Mouse (Mus musculus) neutrophil, adult 5-6 weeks (primary cell): ENCODE results near the gene Adamts4. TPM values are rescaled to one million over a fixed set of nuclear protein-coding genes. Genes with fewer than 3 reads are reported as not detected.
"Not testable (repeated sequence)": the region's sequence is repeated elsewhere in the genome, so short reads cannot be mapped to it uniquely, and the experiment has no call there.

Source experiments
- ATAC-seq: fragments of 151-379, 151-347 bp; 2 replicates; pipeline ENCODE4 v1.8.0; 2017; ENCODE audit warnings: mild to moderate bottlenecking, moderate TSS enrichment; ENCODE audit not compliant: insufficient number of reproducible peaks, poor library complexity, low FRiP score, severe bottlenecking; ENCODE audit errors: extremely low read depth
- total RNA-seq: library from RNA; stranded (forward); fragments of 200-1000 nt; gene quantifications from 2 replicates; pipeline ENCODE4 v1.2.3, GENCODE M21; 2017

Gene Adamts4
- total RNA-seq, 1 experiment from 2014 or later, result 0.12 TPM

- ATAC-seq, result no peak
Measured at GRCm38 (mm10) chr1:171227879-171228278, 22.3 kb upstream of the Adamts4 start.

GRCm38 (mm10) chr1:171229750-171230149 is 20.5 kb upstream of the Adamts4 start:
- ATAC-seq, result no peak

GRCm38 (mm10) chr1:171230215-171230614 is 20.0 kb upstream of the Adamts4 start:
- ATAC-seq, result no peak

- ATAC-seq, result no peak
Measured at GRCm38 (mm10) chr1:171231844-171232243, 18.4 kb upstream of the Adamts4 start.

- no peak for ATAC-seq
Measured at GRCm38 (mm10) chr1:171232348-171232747, 17.9 kb upstream of the Adamts4 start.

GRCm38 (mm10) chr1:171232800-171233730 is 17.2 kb upstream of the Adamts4 start:
- ATAC-seq, result no peak

GRCm38 (mm10) chr1:171234126-171234525 is 16.1 kb upstream of the Adamts4 start, which contains the start of gene Fcer1g:
Gene Fcer1g, minus strand, starts transcription at chr1:171234365.
- peak; percentile 86 for ATAC-seq

GRCm38 (mm10) chr1:171234538-171234937 is 15.7 kb upstream of the Adamts4 start:
- no peak for ATAC-seq

GRCm38 (mm10) chr1:171235791-171236190 is 14.4 kb upstream of the Adamts4 start:
- ATAC-seq, result no peak

- ATAC-seq, result no peak
Measured at GRCm38 (mm10) chr1:171237438-171237837, 12.8 kb upstream of the Adamts4 start.

GRCm38 (mm10) chr1:171238463-171238862 is 11.8 kb upstream of the Adamts4 start:
- ATAC-seq, result peak; percentile 57; the same call in 1 of the 2 replicates

- no peak for ATAC-seq
Measured at GRCm38 (mm10) chr1:171239992-171240744, 10.1 kb upstream of the Adamts4 start.

GRCm38 (mm10) chr1:171240911-171241310 is 9.3 kb upstream of the Adamts4 start:
- ATAC-seq, result no peak

GRCm38 (mm10) chr1:171241952-171242351 is 8.3 kb upstream of the Adamts4 start:
- ATAC-seq, result not testable (repeated sequence)

GRCm38 (mm10) chr1:171245353-171245752 is 4.9 kb upstream of the Adamts4 start:
- ATAC-seq, result no peak

GRCm38 (mm10) chr1:171246709-171247452 is 3.3 kb upstream of the Adamts4 start:
- peak; percentile 98 for ATAC-seq

- no peak for ATAC-seq
Measured at GRCm38 (mm10) chr1:171247453-171247841, 2.8 kb upstream of the Adamts4 start.

- no peak for ATAC-seq
Measured at GRCm38 (mm10) chr1:171247916-171248315, 2.3 kb upstream of the Adamts4 start.
